Mouse (Mus musculus): ENCODE measurements around the gene Ndufa8. TPM values are rescaled to one million over a fixed set of nuclear protein-coding genes. Genes with fewer than 3 reads are reported as not detected.

Ndufa8 gene
- polyA plus RNA-seq, 1 experiment: 78.4 TPM

DNA sequence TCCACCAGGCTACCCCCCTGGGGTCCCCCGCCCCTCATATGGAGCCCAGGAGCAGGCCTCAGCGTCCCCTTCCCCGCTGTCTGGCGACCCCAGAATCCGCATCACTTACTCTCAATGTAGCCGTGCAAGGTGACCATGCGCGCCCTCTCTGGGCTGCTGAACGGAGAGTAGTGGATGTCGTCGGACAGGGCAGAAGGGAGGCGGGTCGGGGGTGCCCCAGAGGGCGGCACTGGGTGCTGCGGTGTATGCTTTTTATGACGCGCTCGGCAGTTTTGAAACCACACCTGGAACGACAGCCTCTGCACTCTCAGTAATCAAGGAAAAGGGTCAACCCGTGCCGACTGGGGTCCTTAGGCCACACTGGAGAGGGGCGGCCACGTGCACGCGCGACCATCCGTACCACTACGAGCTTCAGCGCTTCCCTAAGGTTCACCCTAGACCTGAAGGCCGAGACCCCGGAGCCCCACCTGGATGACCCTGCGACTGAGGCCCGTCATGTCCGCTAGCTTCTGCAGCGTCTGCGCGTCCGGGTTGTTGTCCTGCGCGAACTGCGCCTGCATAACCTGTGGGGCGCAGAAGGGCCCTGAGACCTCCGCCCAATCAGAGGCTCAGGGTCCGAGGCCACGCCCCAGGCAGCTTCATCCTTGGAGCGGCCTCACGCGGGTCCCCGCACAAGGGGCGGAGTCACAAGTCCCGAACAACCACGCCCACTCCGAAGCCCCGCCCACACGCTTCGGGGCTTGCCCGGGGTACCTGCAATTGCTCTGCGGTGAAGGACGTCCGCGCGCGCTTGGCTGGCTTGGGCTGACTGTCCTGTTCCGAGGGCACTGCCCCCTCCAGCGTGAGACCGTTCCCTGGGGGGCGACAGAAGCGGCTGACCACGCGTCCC is 41.9 kb upstream of the Ndufa8 start:
- Histone ChIP-seq H3K36me3 (ENCODE audit: control insufficient read depth, insufficient read depth, low read length) (no peaks in the 10 kb centered on the region), H3K27ac (ENCODE audit: control insufficient read depth, insufficient read depth, low read depth, low read length) (no peak overlapping the region), H3K4me1 (ENCODE audit: control insufficient read depth, insufficient read depth, low read length) (peaks cover 15% of the 10 kb centered on the region), H3K27me3 (ENCODE audit: control insufficient read depth, insufficient read depth, low read length) (no peaks in the 10 kb centered on the region), H3K4me3 (ENCODE audit: control insufficient read depth, low read depth, low read length) (peak overlapping the region; percentile 80)
- 0 out of 2 replicates have a peak, but pooled peaks have one; percentile 17 for TF ChIP-seq POLR2A (IDR thresholded peaks at IDR 0.05; ENCODE audit: control insufficient read depth, low read depth, low read length)
- TF ChIP-seq CTCF (IDR thresholded peaks at IDR 0.05; ENCODE audit: control insufficient read depth, insufficient read depth, insufficient replicate concordance, low read depth, low read length): no peak

DNA sequence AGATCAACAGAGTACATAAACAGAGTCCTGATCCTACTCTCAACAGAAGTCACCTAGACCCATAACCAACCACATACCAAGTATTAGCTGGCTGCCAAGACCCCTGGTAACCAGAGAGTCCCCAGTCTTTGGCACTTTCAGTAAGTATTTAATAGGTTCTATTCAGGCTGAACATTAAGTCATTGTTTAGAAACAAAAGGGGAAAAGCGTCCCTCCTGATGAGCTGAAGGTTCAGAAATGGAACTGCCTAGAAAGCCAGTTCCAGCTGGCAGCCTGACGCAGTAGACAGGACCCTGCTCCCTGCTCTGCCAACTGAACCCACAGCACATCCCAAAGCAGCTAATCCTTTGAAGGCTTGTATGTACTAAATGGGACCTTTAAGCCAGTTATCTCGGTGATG is 40.0 kb upstream of the Ndufa8 start:
- TF ChIP-seq POLR2A (IDR thresholded peaks at IDR 0.05; ENCODE audit: control insufficient read depth, low read depth, low read length): no peak
- no peak for TF ChIP-seq CTCF (IDR thresholded peaks at IDR 0.05; ENCODE audit: control insufficient read depth, insufficient read depth, insufficient replicate concordance, low read depth, low read length)
- no peak overlapping the region for H3K4me3 ChIP-seq (ENCODE audit: control insufficient read depth, low read depth, low read length)
- no peaks in the 10 kb centered on the region for H3K36me3 ChIP-seq (ENCODE audit: control insufficient read depth, insufficient read depth, low read length)
- H3K27ac ChIP-seq (ENCODE audit: control insufficient read depth, insufficient read depth, low read depth, low read length): no peak overlapping the region
- peaks cover 15% of the 10 kb centered on the region for H3K4me1 ChIP-seq (ENCODE audit: control insufficient read depth, insufficient read depth, low read length)
- no peaks in the 10 kb centered on the region for H3K27me3 ChIP-seq (ENCODE audit: control insufficient read depth, insufficient read depth, low read length)

DNA sequence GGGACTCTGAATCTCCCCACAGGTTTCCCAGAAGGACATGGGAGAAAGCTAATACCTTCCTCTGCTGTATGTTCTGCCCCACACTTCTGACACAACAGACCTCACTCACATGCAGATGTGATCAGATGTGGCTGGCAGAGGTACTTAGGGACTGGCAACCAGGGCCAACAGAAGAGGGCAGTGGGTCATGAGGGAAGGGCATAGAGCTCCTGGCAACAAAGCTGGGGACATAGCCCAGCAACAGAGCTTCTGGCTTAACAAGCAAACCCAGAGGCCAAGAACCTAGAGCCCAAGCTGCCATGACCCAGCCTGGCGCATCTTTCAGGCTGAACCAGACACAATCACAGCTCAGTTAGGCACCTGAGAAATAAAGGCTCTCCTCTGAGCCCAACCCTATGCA is 35.8 kb upstream of the Ndufa8 start:
- H3K27ac ChIP-seq (ENCODE audit: control insufficient read depth, insufficient read depth, low read depth, low read length): no peak overlapping the region
- H3K4me1 ChIP-seq (ENCODE audit: control insufficient read depth, insufficient read depth, low read length): no peaks in the 10 kb centered on the region
- H3K36me3 ChIP-seq (ENCODE audit: control insufficient read depth, insufficient read depth, low read length): no peaks in the 10 kb centered on the region
- H3K27me3 ChIP-seq (ENCODE audit: control insufficient read depth, insufficient read depth, low read length): no peaks in the 10 kb centered on the region
- H3K4me3 ChIP-seq (ENCODE audit: control insufficient read depth, low read depth, low read length): no peak overlapping the region
- TF ChIP-seq POLR2A (IDR thresholded peaks at IDR 0.05; ENCODE audit: control insufficient read depth, low read depth, low read length) (no peak), CTCF (IDR thresholded peaks at IDR 0.05; ENCODE audit: control insufficient read depth, insufficient read depth, insufficient replicate concordance, low read depth, low read length) (no peak)

DNA sequence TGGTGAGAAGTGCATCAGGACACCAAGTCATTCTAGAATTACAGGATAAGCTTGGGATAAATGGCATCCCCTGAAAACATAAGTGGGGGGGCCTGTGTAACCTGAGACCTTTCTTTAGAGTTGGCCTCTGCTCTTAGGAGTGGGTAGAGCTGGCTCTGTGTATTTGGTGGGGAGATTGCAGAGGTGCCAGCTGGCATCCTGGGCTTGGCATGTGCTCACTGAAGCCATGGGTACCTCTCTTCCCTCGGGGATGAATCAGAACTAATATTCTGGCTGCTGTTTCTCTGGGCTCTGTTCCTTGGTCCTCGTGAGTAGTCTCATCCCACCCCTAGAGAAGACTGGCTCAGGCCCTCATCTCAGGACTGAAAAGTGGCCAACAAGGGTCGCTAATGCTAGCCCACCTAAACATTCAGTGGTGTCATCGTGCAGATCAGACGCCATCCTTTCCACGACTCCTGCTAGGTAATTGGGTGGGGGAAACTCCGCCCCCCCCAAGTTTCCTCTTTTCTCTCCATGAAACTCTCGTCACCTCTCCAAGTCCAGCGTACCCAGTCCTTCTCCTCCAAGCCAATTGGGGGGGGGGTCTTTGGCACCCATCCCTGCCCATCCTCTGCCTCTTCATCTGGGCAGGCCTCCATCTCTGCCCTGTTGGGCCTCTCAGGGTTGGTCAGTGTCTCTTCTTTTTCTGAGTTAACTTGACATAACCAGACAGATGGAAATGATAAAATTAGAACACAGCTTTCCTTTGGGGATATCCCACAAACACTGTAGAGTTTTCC is 33.8 kb upstream of the Ndufa8 start:
- no peak for TF ChIP-seq POLR2A (IDR thresholded peaks at IDR 0.05; ENCODE audit: control insufficient read depth, low read depth, low read length)
- TF ChIP-seq CTCF (IDR thresholded peaks at IDR 0.05; ENCODE audit: control insufficient read depth, insufficient read depth, insufficient replicate concordance, low read depth, low read length): no peak
- Histone ChIP-seq H3K4me1 (ENCODE audit: control insufficient read depth, insufficient read depth, low read length) (no peaks in the 10 kb centered on the region), H3K4me3 (ENCODE audit: control insufficient read depth, low read depth, low read length) (no peak overlapping the region), H3K36me3 (ENCODE audit: control insufficient read depth, insufficient read depth, low read length) (no peaks in the 10 kb centered on the region; the same call in 1 of the 2 replicates), H3K27ac (ENCODE audit: control insufficient read depth, insufficient read depth, low read depth, low read length) (no peak overlapping the region), H3K27me3 (ENCODE audit: control insufficient read depth, insufficient read depth, low read length) (no peaks in the 10 kb centered on the region)

DNA sequence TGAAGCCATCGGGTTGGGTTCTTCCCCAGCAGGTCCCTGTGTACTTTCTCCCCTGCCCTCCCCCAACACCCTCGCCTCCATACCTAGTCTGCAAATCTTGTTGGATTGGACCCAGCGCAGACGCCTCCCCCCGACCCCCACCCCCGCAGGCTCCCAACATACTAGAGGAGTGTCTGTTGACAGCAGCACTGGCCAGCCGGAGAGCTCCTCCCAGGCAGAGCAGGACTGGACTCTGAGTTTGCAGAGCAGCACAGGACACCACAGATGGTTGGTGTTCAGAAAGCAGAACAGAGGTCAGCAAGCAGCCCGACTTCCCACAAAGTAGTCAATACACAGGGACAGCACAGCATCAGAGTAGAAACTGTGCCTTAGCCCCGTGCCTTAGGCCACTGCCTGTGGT is 32.2 kb upstream of the Ndufa8 start:
- no peaks in the 10 kb centered on the region for H3K27me3 ChIP-seq (ENCODE audit: control insufficient read depth, insufficient read depth, low read length)
- H3K4me1 ChIP-seq (ENCODE audit: control insufficient read depth, insufficient read depth, low read length): no peaks in the 10 kb centered on the region
- TF ChIP-seq CTCF (IDR thresholded peaks at IDR 0.05; ENCODE audit: control insufficient read depth, insufficient read depth, insufficient replicate concordance, low read depth, low read length) (no peak), POLR2A (IDR thresholded peaks at IDR 0.05; ENCODE audit: control insufficient read depth, low read depth, low read length) (no peak)
- H3K36me3 ChIP-seq (ENCODE audit: control insufficient read depth, insufficient read depth, low read length): no peaks in the 10 kb centered on the region; the same call in 1 of the 2 replicates
- H3K27ac ChIP-seq (ENCODE audit: control insufficient read depth, insufficient read depth, low read depth, low read length): no peak overlapping the region
- H3K4me3 ChIP-seq (ENCODE audit: control insufficient read depth, low read depth, low read length): no peak overlapping the region

DNA sequence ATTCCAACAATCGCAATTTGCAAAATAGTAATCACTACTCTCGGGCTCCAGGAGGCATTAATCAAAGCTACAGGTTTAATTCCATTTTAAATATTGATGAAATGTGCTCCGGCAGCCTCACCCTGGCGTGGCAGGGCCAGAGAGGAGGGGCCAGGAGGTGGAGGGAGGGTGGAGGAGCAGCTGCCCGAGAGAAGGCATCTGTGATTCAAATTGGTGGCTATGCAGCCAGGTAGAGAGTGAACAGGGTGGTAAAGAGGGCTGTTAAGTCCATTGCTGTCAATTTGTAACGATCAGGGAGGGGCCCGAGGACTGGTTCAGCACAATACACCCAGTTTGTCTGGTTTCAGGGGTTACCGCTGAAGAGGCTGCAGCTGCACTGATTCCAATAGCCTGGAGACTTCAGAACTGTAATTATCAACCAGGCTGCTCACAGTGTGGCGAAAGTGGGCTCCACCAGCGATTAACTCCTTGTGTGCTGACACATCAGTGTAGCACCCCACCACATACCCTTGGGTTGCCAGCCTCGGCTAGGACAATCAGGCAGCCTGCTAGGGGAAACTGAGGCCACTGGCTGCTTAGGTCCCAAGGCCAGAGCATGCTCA is 28.1 kb upstream of the Ndufa8 start:
- H3K4me3 ChIP-seq (ENCODE audit: control insufficient read depth, low read depth, low read length): no peak overlapping the region
- H3K27me3 ChIP-seq (ENCODE audit: control insufficient read depth, insufficient read depth, low read length): no peaks in the 10 kb centered on the region
- TF ChIP-seq POLR2A (IDR thresholded peaks at IDR 0.05; ENCODE audit: control insufficient read depth, low read depth, low read length) (no peak), CTCF (IDR thresholded peaks at IDR 0.05; ENCODE audit: control insufficient read depth, insufficient read depth, insufficient replicate concordance, low read depth, low read length) (no peak)
- no peaks in the 10 kb centered on the region for H3K4me1 ChIP-seq (ENCODE audit: control insufficient read depth, insufficient read depth, low read length)
- no peaks in the 10 kb centered on the region; the same call in 1 of the 2 replicates for H3K36me3 ChIP-seq (ENCODE audit: control insufficient read depth, insufficient read depth, low read length)
- H3K27ac ChIP-seq (ENCODE audit: control insufficient read depth, insufficient read depth, low read depth, low read length): no peak overlapping the region

DNA sequence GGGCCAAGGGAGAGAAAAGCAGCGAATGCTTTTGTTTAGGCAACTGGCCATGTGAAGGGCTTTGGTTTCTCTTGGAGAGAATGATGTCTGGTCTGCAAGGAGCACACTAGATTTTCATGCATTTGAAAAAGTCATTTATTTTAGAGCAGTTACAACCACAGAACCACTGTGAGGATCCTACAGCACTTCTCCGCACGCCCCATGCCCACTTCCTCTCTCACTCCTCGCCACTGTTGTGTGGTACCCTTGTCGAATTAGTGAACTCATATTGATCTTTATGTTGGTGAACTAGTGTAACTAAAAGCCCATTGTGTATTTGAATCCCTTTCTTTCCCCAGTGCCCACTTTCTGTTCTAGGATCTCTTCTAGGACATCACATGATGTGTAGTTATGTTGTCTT is 26.0 kb upstream of the Ndufa8 start:
- H3K27me3 ChIP-seq (ENCODE audit: control insufficient read depth, insufficient read depth, low read length): no peaks in the 10 kb centered on the region
- no peaks in the 10 kb centered on the region; the same call in 1 of the 2 replicates for H3K36me3 ChIP-seq (ENCODE audit: control insufficient read depth, insufficient read depth, low read length)
- no peak for TF ChIP-seq POLR2A (IDR thresholded peaks at IDR 0.05; ENCODE audit: control insufficient read depth, low read depth, low read length)
- no peak for TF ChIP-seq CTCF (IDR thresholded peaks at IDR 0.05; ENCODE audit: control insufficient read depth, insufficient read depth, insufficient replicate concordance, low read depth, low read length)
- no peak overlapping the region for H3K4me3 ChIP-seq (ENCODE audit: control insufficient read depth, low read depth, low read length)
- H3K4me1 ChIP-seq (ENCODE audit: control insufficient read depth, insufficient read depth, low read length): no peaks in the 10 kb centered on the region
- H3K27ac ChIP-seq (ENCODE audit: control insufficient read depth, insufficient read depth, low read depth, low read length): no peak overlapping the region
